ENCODE assay signal across 10 mouse cellular contexts in genomic region chr2:85725793-85726192, GRCm38 (mm10). TPM values are rescaled to one million over a fixed set of nuclear protein-coding genes. Genes with fewer than 3 reads are reported as not detected.
DNase-seq lines count a peak whose midpoint lies in the region; ATAC-seq and TF ChIP-seq lines count a peak whose summit lies in the region.
"Had no signal": no experiment of that assay in that cellular context is flagged by ENCODE, and none has a peak within 500 bp of the region (broad histone marks: within the 10 kb centered on the region; RNA-seq: fewer than 3 reads in every experiment).

No protein-coding gene starts in this region.

- TF ChIP-seq POLR2A in thymus, adult 2 months (IDR thresholded peaks at IDR 0.05; ENCODE audit: control insufficient read depth, extremely low read depth, insufficient read depth, low read length, poor library complexity): no peak

- no peak for ATAC-seq in kidney, embryonic 15.5 days (replicated peaks; ENCODE audit: low FRiP score)
- 0 out of 2 replicates have a peak, but pooled peaks have one; percentile 40 for ATAC-seq in hindbrain, postnatal 0 days
- ATAC-seq in neutrophil, adult 5-6 weeks (ENCODE audit: extremely low read depth, insufficient number of reproducible peaks, low FRiP score, poor library complexity, severe bottlenecking): 0 out of 2 replicates have a peak, but pooled peaks have one; percentile 41

- H3K27me3 ChIP-seq in kidney, embryonic 15.5 days: no peaks in the 10 kb centered on the region
- H3K27me3 ChIP-seq in hindbrain, postnatal 0 days (ENCODE audit: insufficient read depth, low read length): no peaks in the 10 kb centered on the region
- no peaks in the 10 kb centered on the region for H3K27me3 ChIP-seq in thymus, adult 2 months (ENCODE audit: control insufficient read depth, insufficient read depth, low read length)

- in situ Hi-C loops in ES-E14 (cut with MboI; ENCODE audit: low sequenced_read_pairs in 2 of 2, unreplicated experiment in 2 of 2): loop anchor here in 1 of 2 experiments (10.0 kb wide), 1 partner anchor 739 kb away; no protein-coding TSS in a partner anchor

- no peak overlapping the region for H3K4me3 ChIP-seq in kidney, embryonic 15.5 days (replicated peaks)
- H3K4me3 ChIP-seq in ES-E14 (ENCODE audit: insufficient read depth in 1 of 2, low read depth in 1 of 2, low read length in 2 of 2, poor library complexity in 1 of 2, severe bottlenecking in 1 of 2): no peak overlapping the region
- no peak overlapping the region for H3K4me3 ChIP-seq in hindbrain, postnatal 0 days (ENCODE audit: low read length)
- no peak overlapping the region for H3K4me3 ChIP-seq in thymus, adult 2 months (ENCODE audit: control insufficient read depth, insufficient read depth, low read length)

- H3K27ac ChIP-seq in kidney, embryonic 15.5 days: no peak overlapping the region
- no peak overlapping the region for H3K27ac ChIP-seq in ES-E14 (ENCODE audit: insufficient read depth, low read depth, low read length, poor library complexity, severe bottlenecking)
- no peak overlapping the region for H3K27ac ChIP-seq in hindbrain, postnatal 0 days
- no peak overlapping the region for H3K27ac ChIP-seq in thymus, adult 2 months (ENCODE audit: control insufficient read depth, insufficient read depth, low read length)

- no peaks in the 10 kb centered on the region for H3K9me3 ChIP-seq in kidney, embryonic 15.5 days (replicated peaks)
- no peaks in the 10 kb centered on the region for H3K9me3 ChIP-seq in ES-E14 (ENCODE audit: control insufficient read depth, insufficient read depth, low read depth, low read length)
- H3K9me3 ChIP-seq in hindbrain, postnatal 0 days (ENCODE audit: low read length): no peaks in the 10 kb centered on the region

- H3K9ac ChIP-seq in kidney, embryonic 15.5 days: no peak overlapping the region
- H3K9ac ChIP-seq in ES-E14 (ENCODE audit: insufficient read depth, low read depth, low read length, poor library complexity, severe bottlenecking): no peak overlapping the region
- H3K9ac ChIP-seq in hindbrain, postnatal 0 days (replicated peaks; ENCODE audit: low read length): no peak overlapping the region

- no peak overlapping the region for H3K4me2 ChIP-seq in kidney, embryonic 15.5 days
- no peak overlapping the region for H3K4me2 ChIP-seq in hindbrain, postnatal 0 days (ENCODE audit: low read depth, low read length)

- peak; percentile 19 for DNase-seq in kidney, postnatal 10 days
- peak; percentile 19 for DNase-seq in ES-E14 (ENCODE audit: low read depth, low spot score)
- DNase-seq in ZHBTc4 (ENCODE audit: low read depth, low spot score): peak; percentile 30
- DNase-seq in hindbrain, postnatal 0 days (ENCODE audit: low spot score): peak; percentile 73
- no peak for DNase-seq in urinary bladder, postnatal 10 days (ENCODE audit: low spot score)
- DNase-seq in thymus, adult 2 months: no peak

- 16% methylated on average over 3 of the region's 3 CpGs for WGBS in kidney, embryonic 15.5 days
- WGBS in hindbrain, postnatal 0 days: 12% methylated on average over 3 of the region's 3 CpGs
- WGBS in thymus, adult 2 months: 15% methylated on average over 3 of the region's 3 CpGs

- no peaks in the 10 kb centered on the region for H3K36me3 ChIP-seq in kidney, embryonic 15.5 days
- H3K36me3 ChIP-seq in ES-E14 (ENCODE audit: control insufficient read depth, insufficient read depth, low read length, poor library complexity, severe bottlenecking): no peaks in the 10 kb centered on the region
- no peaks in the 10 kb centered on the region for H3K36me3 ChIP-seq in hindbrain, postnatal 0 days (ENCODE audit: insufficient read depth, low read length)
- H3K36me3 ChIP-seq in thymus, adult 2 months (ENCODE audit: control insufficient read depth, insufficient read depth, low read length): no peaks in the 10 kb centered on the region

- H3K4me1 ChIP-seq in kidney, embryonic 15.5 days: no peaks in the 10 kb centered on the region
- H3K4me1 ChIP-seq in ES-E14 (ENCODE audit: control insufficient read depth in 2 of 2, insufficient read depth in 2 of 2, low read length in 2 of 2, poor library complexity in 1 of 2): no peaks in the 10 kb centered on the region
- H3K4me1 ChIP-seq in hindbrain, postnatal 0 days (ENCODE audit: insufficient read depth, low read length): no peaks in the 10 kb centered on the region
- H3K4me1 ChIP-seq in thymus, adult 2 months (replicated peaks; ENCODE audit: control insufficient read depth, insufficient read depth, low read length): no peaks in the 10 kb centered on the region

- TF ChIP-seq CTCF in hindbrain, postnatal 0 days (IDR thresholded peaks at IDR 0.05; ENCODE audit: low read depth): peak; percentile 81
- no peak for TF ChIP-seq CTCF in thymus, adult 2 months (IDR thresholded peaks at IDR 0.05; ENCODE audit: borderline replicate concordance, control insufficient read depth, extremely low read depth, insufficient read depth, low read length, poor library complexity)

TF ChIP-seq in ES-E14, 5 proteins besides CTCF, POLR2A, EP300 and RAD21:
- no peak for TF ChIP-seq HCFC1 (IDR thresholded peaks at IDR 0.05; ENCODE audit: borderline replicate concordance, insufficient read depth, low read length)
- peak; percentile 83 for TF ChIP-seq ZC3H11A (IDR thresholded peaks at IDR 0.05; ENCODE audit: borderline replicate concordance, low read depth, low read length)

RNA-seq across cellular contexts. Expression of gene Olfr1009, which starts 10.6 kb away (rescaled TPM):
- polyA plus RNA-seq in kidney, embryonic 15.5 days (2015; fragmentation: Nextera tagmentation; extraction: Ambion mirVana): not detected in 2 replicates
- not detected in 2 replicates for total RNA-seq in ES-E14 (2012; rRNA removed)
- total RNA-seq in hindbrain, postnatal 0 days (2014; rRNA removed): not detected in 2 replicates
- polyA plus RNA-seq in hindbrain, postnatal 0 days (2015; fragmentation: Nextera tagmentation; extraction: Ambion mirVana): not detected in 2 replicates
- not detected in 2 replicates for total RNA-seq in neutrophil, adult 5-6 weeks (2017)
- not detected in 2 replicates for polyA plus RNA-seq in thymus, adult 2 months (2012; rRNA removed)
- total RNA-seq: layer of hippocampus, adult 8-10 months had no signal
- polyA plus RNA-seq: spleen, adult 2 months had no signal

RNA-seq across cellular contexts. Expression of gene Olfr1008, which starts 36.6 kb away (rescaled TPM):
- polyA plus RNA-seq in kidney, embryonic 15.5 days (2015; fragmentation: Nextera tagmentation; extraction: Ambion mirVana): not detected in 2 replicates
- not detected in 2 replicates for total RNA-seq in ES-E14 (2012; rRNA removed)
- not detected in 2 replicates for total RNA-seq in hindbrain, postnatal 0 days (2014; rRNA removed)
- polyA plus RNA-seq in hindbrain, postnatal 0 days (2015; fragmentation: Nextera tagmentation; extraction: Ambion mirVana): not detected in 2 replicates
- total RNA-seq in neutrophil, adult 5-6 weeks (2017): not detected in 2 replicates
- not detected in 2 replicates for polyA plus RNA-seq in thymus, adult 2 months (2012; rRNA removed)
- total RNA-seq: layer of hippocampus, adult 8-10 months had no signal
- polyA plus RNA-seq: spleen, adult 2 months had no signal

RNA-seq across cellular contexts. Expression of gene Olfr1012, which starts 36.8 kb away (rescaled TPM):
- polyA plus RNA-seq in kidney, embryonic 15.5 days (2015; fragmentation: Nextera tagmentation; extraction: Ambion mirVana): not detected in 2 replicates
- not detected in 2 replicates for total RNA-seq in ES-E14 (2012; rRNA removed)
- total RNA-seq in hindbrain, postnatal 0 days (2014; rRNA removed): not detected in 2 replicates
- not detected in 2 replicates for polyA plus RNA-seq in hindbrain, postnatal 0 days (2015; fragmentation: Nextera tagmentation; extraction: Ambion mirVana)
- not detected in 2 replicates for total RNA-seq in neutrophil, adult 5-6 weeks (2017)
- polyA plus RNA-seq in thymus, adult 2 months (2012; rRNA removed): not detected in 2 replicates
- total RNA-seq: layer of hippocampus, adult 8-10 months had no signal
- polyA plus RNA-seq: spleen, adult 2 months had no signal

RNA-seq across cellular contexts. Expression of gene Olfr1013, which starts 41.1 kb away (rescaled TPM):
- polyA plus RNA-seq in kidney, embryonic 15.5 days (2015; fragmentation: Nextera tagmentation; extraction: Ambion mirVana): not detected in 2 replicates
- total RNA-seq in ES-E14 (2012; rRNA removed): not detected in 2 replicates
- not detected in 2 replicates for total RNA-seq in hindbrain, postnatal 0 days (2014; rRNA removed)
- polyA plus RNA-seq in hindbrain, postnatal 0 days (2015; fragmentation: Nextera tagmentation; extraction: Ambion mirVana): not detected in 2 replicates
- 0.12 TPM in 1 of 2 replicates, not detected in the other for total RNA-seq in neutrophil, adult 5-6 weeks (2017)
- polyA plus RNA-seq in thymus, adult 2 months (2012; rRNA removed): not detected in 2 replicates
- total RNA-seq: layer of hippocampus, adult 8-10 months had no signal
- polyA plus RNA-seq: spleen, adult 2 months had no signal

RNA-seq across cellular contexts. Expression of gene Olfr1014, which starts 46.7 kb away (rescaled TPM):
- not detected in 2 replicates for polyA plus RNA-seq in kidney, embryonic 15.5 days (2015; fragmentation: Nextera tagmentation; extraction: Ambion mirVana)
- total RNA-seq in ES-E14 (2012; rRNA removed): not detected in 2 replicates
- total RNA-seq in hindbrain, postnatal 0 days (2014; rRNA removed): not detected in 2 replicates
- polyA plus RNA-seq in hindbrain, postnatal 0 days (2015; fragmentation: Nextera tagmentation; extraction: Ambion mirVana): not detected in 2 replicates
- not detected in 2 replicates for total RNA-seq in neutrophil, adult 5-6 weeks (2017)
- polyA plus RNA-seq in thymus, adult 2 months (2012; rRNA removed): not detected in 2 replicates
- total RNA-seq: layer of hippocampus, adult 8-10 months had no signal
- polyA plus RNA-seq: spleen, adult 2 months had no signal

Comparison
In these comparisons a context has a peak if more than half of its experiments do, and no peak if none do; other contexts are left out.
1. DNase-seq: peak in kidney, postnatal 10 days (single experiment), ES-E14 (single experiment), ZHBTc4 (single experiment) and hindbrain, postnatal 0 days (single experiment); none in urinary bladder, postnatal 10 days (single experiment) and thymus, adult 2 months (single experiment).